Mouse (Mus musculus): ENCODE results near the gene Ercc1.

Gene Ercc1

GRCm38 (mm10) chr7:19309278-19309883 lies 35.2 kb upstream of the Ercc1 start:
- DNase-seq (ENCODE audit: low read depth, low spot score): peak; percentile 61

GRCm38 (mm10) chr7:19309884-19310641 lies 34.5 kb upstream of the Ercc1 start, which contains the start of gene Fosb:
Fosb (minus strand) TSS chr7:19310051.
- DNase-seq (ENCODE audit: low read depth, low spot score): peak; percentile 99

GRCm38 (mm10) chr7:19311991-19312390 lies 32.6 kb upstream of the Ercc1 start:
- peak; percentile 10 for DNase-seq (ENCODE audit: low read depth, low spot score)

- no peak for DNase-seq (ENCODE audit: low read depth, low spot score)
These were observed 30.5 kb upstream of the Ercc1 start for GRCm38 (mm10) chr7:19314033-19314432.

GRCm38 (mm10) chr7:19316451-19317161 lies 28.0 kb upstream of the Ercc1 start:
- DNase-seq (ENCODE audit: low read depth, low spot score): peak; percentile 35

- no peak for DNase-seq (ENCODE audit: low read depth, low spot score)
These were observed 26.4 kb upstream of the Ercc1 start for GRCm38 (mm10) chr7:19318201-19318600.

- DNase-seq (ENCODE audit: low read depth, low spot score): peak; percentile 41
These were observed 25.9 kb upstream of the Ercc1 start for GRCm38 (mm10) chr7:19318676-19319075.

- DNase-seq (ENCODE audit: low read depth, low spot score): no peak
These were observed 25.1 kb upstream of the Ercc1 start for GRCm38 (mm10) chr7:19319458-19319857.

- DNase-seq (ENCODE audit: low read depth, low spot score): peak; percentile 98
These were observed 24.7 kb upstream of the Ercc1 start for GRCm38 (mm10) chr7:19319906-19320305.

- DNase-seq (ENCODE audit: low read depth, low spot score): peak; percentile 52
These were observed 23.9 kb upstream of the Ercc1 start for GRCm38 (mm10) chr7:19320637-19321036.

GRCm38 (mm10) chr7:19321464-19321863 lies 23.1 kb upstream of the Ercc1 start:
- DNase-seq (ENCODE audit: low read depth, low spot score): peak; percentile 86

- DNase-seq (ENCODE audit: low read depth, low spot score): peak; percentile 51
These were observed 22.1 kb upstream of the Ercc1 start for GRCm38 (mm10) chr7:19322489-19322888.

GRCm38 (mm10) chr7:19324221-19324620 lies 20.4 kb upstream of the Ercc1 start:
- no peak for DNase-seq (ENCODE audit: low read depth, low spot score)

GRCm38 (mm10) chr7:19325262-19326199 lies 19.0 kb upstream of the Ercc1 start:
- DNase-seq (ENCODE audit: low read depth, low spot score): peak; percentile 84

- peak; percentile 88 for DNase-seq (ENCODE audit: low read depth, low spot score)
These were observed 18.2 kb upstream of the Ercc1 start for GRCm38 (mm10) chr7:19326359-19326758.

GRCm38 (mm10) chr7:19327128-19327527 lies 17.4 kb upstream of the Ercc1 start:
- DNase-seq (ENCODE audit: low read depth, low spot score): peak; percentile 66

GRCm38 (mm10) chr7:19327782-19328181 lies 16.8 kb upstream of the Ercc1 start:
- DNase-seq (ENCODE audit: low read depth, low spot score): no peak

- DNase-seq (ENCODE audit: low read depth, low spot score): peak; percentile 54
These were observed 16.2 kb upstream of the Ercc1 start for GRCm38 (mm10) chr7:19328425-19328824.

- no peak for DNase-seq (ENCODE audit: low read depth, low spot score)
These were observed 12.7 kb upstream of the Ercc1 start for GRCm38 (mm10) chr7:19331910-19332309.

GRCm38 (mm10) chr7:19332709-19333352 lies 11.7 kb upstream of the Ercc1 start:
- peak; percentile 87 for DNase-seq (ENCODE audit: low read depth, low spot score)

- DNase-seq (ENCODE audit: low read depth, low spot score): no peak
These were observed 9.0 kb upstream of the Ercc1 start for GRCm38 (mm10) chr7:19335583-19335982.

Measured in CD4-positive helper T cell, adult 2 months (primary cell).